Mouse (Mus musculus): ENCODE results near the gene Hist1h2bm.
"Not testable (repeated sequence)": the region's sequence is repeated elsewhere in the genome, so short reads cannot be mapped to it uniquely, and the experiment has no call there.

The Hist1h2bm gene

DNA sequence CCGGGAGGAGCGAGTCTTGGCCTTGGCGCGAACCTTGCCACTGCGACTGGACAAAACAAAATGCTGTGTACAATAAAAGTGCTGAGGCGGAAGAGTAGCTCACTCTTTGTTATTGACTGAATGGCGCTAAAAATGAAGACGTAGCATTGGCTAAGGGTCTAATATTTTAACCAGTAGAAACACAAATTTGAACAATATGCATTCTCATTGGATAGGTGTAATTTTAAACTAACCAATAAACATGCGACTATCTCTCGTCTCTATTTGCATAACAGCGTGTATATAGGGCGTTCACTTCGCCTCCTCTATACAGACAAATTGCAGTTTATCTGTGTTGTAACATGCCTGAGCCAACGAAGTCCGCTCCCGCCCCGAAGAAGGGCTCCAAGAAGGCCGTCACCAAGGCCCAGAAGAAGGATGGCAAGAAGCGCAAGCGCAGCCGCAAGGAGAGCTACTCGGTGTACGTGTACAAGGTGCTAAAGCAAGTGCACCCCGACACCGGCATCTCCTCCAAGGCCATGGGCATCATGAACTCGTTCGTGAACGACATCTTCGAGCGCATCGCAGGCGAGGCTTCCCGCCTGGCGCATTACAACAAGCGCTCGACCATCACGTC is at the start of gene Hist1h2bm:
Gene Hist1h2bm (plus strand): TSS at position 288 of the 616 bp plus-strand sequence.
- peak; percentile 96 for DNase-seq (ENCODE audit: low spot score)

GRCm38 (mm10) chr13:21677305-21677704 is 44.5 kb upstream of the Hist1h2bm start, which contains the start of gene Olfr1360:
Gene Olfr1360, minus strand, starts transcription at chr13:21677405.
- no peak for DNase-seq (ENCODE audit: low spot score)

DNA sequence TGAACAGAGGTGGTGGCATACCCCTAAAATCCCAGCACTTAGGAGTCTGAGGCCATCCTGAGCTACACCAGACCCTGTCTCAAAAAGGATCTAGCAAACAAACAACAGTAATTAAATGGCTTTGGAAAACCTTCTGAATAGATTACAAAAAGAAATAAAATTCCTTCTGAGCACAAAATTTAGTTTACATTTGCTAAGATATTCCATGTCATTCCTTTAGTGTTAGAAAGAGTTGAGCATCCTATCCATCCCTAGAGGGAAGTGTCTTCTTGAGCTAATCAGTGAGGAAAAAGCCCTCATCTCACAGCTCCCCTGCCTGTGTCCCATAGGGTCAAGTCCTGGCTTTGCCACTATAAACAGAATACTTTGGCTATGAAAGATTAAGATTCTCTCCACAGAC is 24.0 kb upstream of the Hist1h2bm start, which contains the start of gene Olfr1359:
Gene Olfr1359 (plus strand): TSS at position 301 of the 400 bp plus-strand sequence.
- DNase-seq (ENCODE audit: low spot score): no peak

GRCm38 (mm10) chr13:21706669-21707068 is 15.2 kb upstream of the Hist1h2bm start:
- DNase-seq (ENCODE audit: low spot score): no peak

- peak; percentile 90 for DNase-seq (ENCODE audit: low spot score)
Observed at GRCm38 (mm10) chr13:21710031-21710711, 11.7 kb upstream of the Hist1h2bm start.

- DNase-seq (ENCODE audit: low spot score): peak; percentile 77
Observed at GRCm38 (mm10) chr13:21710821-21711525, 10.9 kb upstream of the Hist1h2bm start.

- no peak for DNase-seq (ENCODE audit: low spot score)
Observed at GRCm38 (mm10) chr13:21711698-21712097, 10.1 kb upstream of the Hist1h2bm start.

DNA sequence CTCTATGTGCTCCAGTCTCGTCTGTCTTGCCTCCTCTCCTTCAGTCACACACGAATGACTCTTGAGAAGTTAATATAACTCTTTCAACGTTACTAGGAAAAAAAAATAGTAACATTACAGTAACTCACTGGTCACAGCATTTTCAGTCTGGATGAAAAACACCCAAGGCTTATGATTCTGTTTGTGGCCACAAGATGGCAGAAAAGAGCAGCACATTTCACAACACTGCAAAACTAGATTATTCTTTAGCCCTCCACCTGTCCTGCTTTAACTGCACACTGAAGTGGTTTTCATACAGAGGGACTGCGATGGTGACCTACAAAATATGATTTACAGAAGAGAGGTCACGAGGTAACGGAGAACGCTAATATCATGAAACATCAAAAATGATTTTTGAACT is 7.1 kb upstream of the Hist1h2bm start:
- DNase-seq (ENCODE audit: low spot score): peak; percentile 84

- peak; percentile 74 for DNase-seq (ENCODE audit: low spot score)
Observed at GRCm38 (mm10) chr13:21715131-21715863, 6.5 kb upstream of the Hist1h2bm start.

DNA sequence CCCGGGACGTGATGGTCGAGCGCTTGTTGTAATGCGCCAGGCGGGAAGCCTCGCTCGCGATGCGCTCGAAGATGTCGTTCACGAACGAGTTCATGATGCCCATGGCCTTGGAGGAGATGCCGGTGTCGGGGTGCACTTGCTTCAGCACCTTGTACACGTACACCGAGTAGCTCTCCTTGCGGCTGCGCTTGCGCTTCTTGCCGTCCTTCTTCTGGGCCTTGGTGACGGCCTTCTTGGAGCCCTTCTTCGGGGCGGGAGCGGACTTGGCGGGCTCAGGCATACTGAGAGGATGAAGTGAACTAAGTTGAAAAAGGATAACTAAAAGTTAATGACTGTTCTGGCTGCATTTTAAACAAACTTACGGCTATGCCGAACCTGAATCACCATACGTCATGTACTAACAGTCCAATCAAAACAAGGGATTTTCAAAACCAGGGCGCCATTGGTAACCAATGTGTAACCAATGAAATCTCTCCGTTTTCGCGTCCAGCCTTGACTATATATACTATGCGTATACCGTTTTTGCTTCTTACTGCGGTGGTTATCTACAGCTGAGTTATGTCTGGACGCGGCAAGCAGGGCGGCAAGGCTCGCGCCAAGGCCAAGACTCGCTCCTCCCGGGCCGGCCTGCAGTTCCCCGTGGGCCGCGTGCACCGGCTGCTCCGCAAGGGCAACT is 5.8 kb upstream of the Hist1h2bm start, which contains the start of the genes Hist1h2bl and Hist1h2ai:
Gene Hist1h2bl (minus strand): TSS at position 280 of the 676 bp plus-strand sequence.
Gene Hist1h2ai (plus strand): TSS at position 559 of the 676 bp plus-strand sequence.
- peak; percentile 98 for DNase-seq (ENCODE audit: low spot score)

GRCm38 (mm10) chr13:21716540-21717391 is 5.1 kb upstream of the Hist1h2bm start:
- DNase-seq (ENCODE audit: low spot score): peak; percentile 74

DNA sequence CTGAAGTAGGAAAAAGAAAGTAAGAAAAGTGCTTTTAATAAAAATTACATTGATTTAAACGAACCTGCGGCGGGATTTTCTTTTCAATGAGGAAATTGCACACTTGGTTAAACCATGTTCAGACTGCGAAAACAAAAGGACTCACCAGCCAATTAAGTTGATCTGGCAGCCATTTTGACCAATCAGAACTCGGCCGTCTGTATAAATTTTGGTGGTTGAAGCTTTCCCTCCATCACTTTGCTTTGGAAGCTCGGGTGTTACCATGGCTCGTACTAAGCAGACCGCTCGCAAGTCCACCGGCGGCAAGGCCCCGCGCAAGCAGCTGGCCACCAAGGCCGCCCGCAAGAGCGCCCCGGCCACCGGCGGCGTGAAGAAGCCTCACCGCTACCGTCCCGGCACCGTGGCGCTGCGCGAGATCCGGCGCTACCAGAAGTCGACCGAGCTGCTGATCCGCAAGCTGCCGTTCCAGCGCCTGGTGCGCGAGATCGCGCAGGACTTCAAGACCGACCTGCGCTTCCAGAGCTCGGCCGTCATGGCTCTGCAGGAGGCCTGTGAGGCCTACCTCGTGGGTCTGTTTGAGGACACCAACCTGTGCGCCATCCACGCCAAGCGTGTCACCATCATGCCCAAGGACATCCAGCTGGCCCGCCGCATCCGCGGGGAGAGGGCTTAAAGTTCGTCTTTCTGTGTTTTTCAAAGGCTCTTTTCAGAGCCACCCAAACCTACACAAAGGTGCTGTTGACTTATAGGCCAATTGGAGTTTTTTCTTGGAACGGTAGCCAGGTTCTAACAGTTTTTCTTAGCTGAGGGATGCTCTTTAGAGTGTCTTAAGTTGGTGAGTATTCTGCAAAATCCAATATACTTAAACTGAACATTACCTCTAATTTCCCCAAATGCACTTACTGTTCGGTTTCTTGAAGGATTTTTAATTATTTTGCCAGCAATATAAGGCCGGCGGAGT is 4.2 kb upstream of the Hist1h2bm start, which contains the start of gene Hist1h3h:
Gene Hist1h3h (plus strand): TSS at position 263 of the 961 bp plus-strand sequence.
- peak; percentile 95 for DNase-seq (ENCODE audit: low spot score)

- peak; percentile 70 for DNase-seq (ENCODE audit: low spot score)
Observed at GRCm38 (mm10) chr13:21718381-21719080, 3.3 kb upstream of the Hist1h2bm start.

GRCm38 (mm10) chr13:21721107-21721756 is 612 bp upstream of the Hist1h2bm start:
- DNase-seq (ENCODE audit: low spot score): not testable (repeated sequence)

GRCm38 (mm10) chr13:21722373-21722925 is 605 bp downstream of the Hist1h2bm start:
- DNase-seq (ENCODE audit: low spot score): no peak

GRCm38 (mm10) chr13:21722993-21723836 is 1.4 kb downstream of the Hist1h2bm start:
- DNase-seq (ENCODE audit: low spot score): no peak

All from c-Kit-positive CD71-positive TER-119-positive erythroid progenitor cells, embryonic 14.5 days (primary cell).